Mouse (Mus musculus) neural tube, embryonic 12.5 days (tissue): Measurements from ENCODE around the gene Klhl18. TPM values are rescaled to one million over a fixed set of nuclear protein-coding genes. Genes with fewer than 3 reads are reported as not detected.
"Not testable (repeated sequence)": the region's sequence is repeated elsewhere in the genome, so short reads cannot be mapped to it uniquely, and the experiment has no call there.

ENCODE experiments used
- ATAC-seq: fragments of 200-750 bp; cut with Nextera tagmentation; 2 replicates; pipeline ENCODE4 v1.8.0; 2017; ENCODE audit warnings: low read depth, mild to moderate bottlenecking, moderate TSS enrichment, moderate library complexity; ENCODE audit not compliant: low FRiP score
- H3K27ac ChIP-seq: fragments of 300-500 bp; sonication (generic); 2 replicates; pipeline ENCODE4 v1.5.1; 2016
- H3K27me3 ChIP-seq: fragments of 300-500 bp; sonication (generic); replicated peaks from 2 replicates; pipeline ENCODE4 v1.6.1; 2016; ENCODE audit warnings: mild to moderate bottlenecking
- H3K36me3 ChIP-seq: fragments of 300-500 bp; sonication (generic); 2 replicates; pipeline ENCODE4 v1.6.1; 2016; ENCODE audit warnings: mild to moderate bottlenecking
- H3K4me1 ChIP-seq: fragments of 300-500 bp; sonication (generic); 2 replicates; pipeline ENCODE4 v1.6.1; 2016
- H3K4me2 ChIP-seq: fragments of 300-500 bp; sonication (generic); replicated peaks from 2 replicates; pipeline ENCODE4 v1.6.1; 2016; ENCODE audit warnings: mild to moderate bottlenecking
- H3K4me3 ChIP-seq: fragments of 300-500 bp; sonication (generic); 2 replicates; pipeline ENCODE4 v1.5.1; 2016
- H3K9ac ChIP-seq: fragments of 300-500 bp; sonication (generic); 2 replicates; pipeline ENCODE4 v1.6.1; 2016; ENCODE audit warnings: mild to moderate bottlenecking
- H3K9me3 ChIP-seq: fragments of 300-500 bp; sonication (generic); 2 replicates; pipeline ENCODE4 v1.6.1; 2016; ENCODE audit warnings: mild to moderate bottlenecking
- WGBS: fragments of 180-500 bp; shearing (Covaris S2); methylation state at CpG from one replicate; pipeline ENCODE4 v1.1.7; 2016; 5-methylcytosine and 5-hydroxymethylcytosine counted together
- polyA plus RNA-seq: library from polyadenylated mRNA; unstranded; fragments of >200 nt; fragmentation: Nextera tagmentation; extraction: Ambion mirVana; gene quantifications from 2 replicates; pipeline ENCODE4 v1.2.1, GENCODE M21; 2016

Gene Klhl18
- polyA plus RNA-seq, 1 experiment from 2014 or later, result 13.0 TPM

DNA sequence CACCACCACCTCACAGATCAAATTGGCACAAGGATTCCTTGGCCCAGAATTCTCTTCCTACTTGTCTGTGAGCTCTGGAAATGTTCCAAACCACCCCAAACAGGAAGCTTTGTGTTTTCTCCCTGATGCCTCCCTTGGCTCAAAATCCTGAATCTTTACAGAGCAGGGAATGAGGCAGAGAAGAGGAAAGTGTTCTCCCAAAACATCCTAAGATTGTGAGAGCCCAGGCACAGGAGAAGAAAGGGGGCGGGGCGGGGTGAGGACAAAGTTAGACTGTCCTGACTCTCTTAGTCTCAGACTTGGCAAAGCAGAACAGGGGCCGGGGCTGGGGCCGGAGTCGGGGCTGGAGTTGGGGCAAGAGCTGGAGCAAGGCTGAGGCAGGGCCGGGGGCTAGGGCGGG lies 63.6 kb downstream of the Klhl18 start:
- H3K9ac ChIP-seq, result no peak overlapping the region
- H3K9me3 ChIP-seq, result no peaks in the 10 kb centered on the region
- 80% methylated on average over 7 of the region's 7 CpGs for WGBS
- no peak overlapping the region for H3K27ac ChIP-seq
- H3K4me1 ChIP-seq, result no peaks in the 10 kb centered on the region
- no peak overlapping the region for H3K4me3 ChIP-seq
- H3K27me3 ChIP-seq, result no peaks in the 10 kb centered on the region
- ATAC-seq, result no peak
- no peak overlapping the region for H3K4me2 ChIP-seq
- no peaks in the 10 kb centered on the region for H3K36me3 ChIP-seq

DNA sequence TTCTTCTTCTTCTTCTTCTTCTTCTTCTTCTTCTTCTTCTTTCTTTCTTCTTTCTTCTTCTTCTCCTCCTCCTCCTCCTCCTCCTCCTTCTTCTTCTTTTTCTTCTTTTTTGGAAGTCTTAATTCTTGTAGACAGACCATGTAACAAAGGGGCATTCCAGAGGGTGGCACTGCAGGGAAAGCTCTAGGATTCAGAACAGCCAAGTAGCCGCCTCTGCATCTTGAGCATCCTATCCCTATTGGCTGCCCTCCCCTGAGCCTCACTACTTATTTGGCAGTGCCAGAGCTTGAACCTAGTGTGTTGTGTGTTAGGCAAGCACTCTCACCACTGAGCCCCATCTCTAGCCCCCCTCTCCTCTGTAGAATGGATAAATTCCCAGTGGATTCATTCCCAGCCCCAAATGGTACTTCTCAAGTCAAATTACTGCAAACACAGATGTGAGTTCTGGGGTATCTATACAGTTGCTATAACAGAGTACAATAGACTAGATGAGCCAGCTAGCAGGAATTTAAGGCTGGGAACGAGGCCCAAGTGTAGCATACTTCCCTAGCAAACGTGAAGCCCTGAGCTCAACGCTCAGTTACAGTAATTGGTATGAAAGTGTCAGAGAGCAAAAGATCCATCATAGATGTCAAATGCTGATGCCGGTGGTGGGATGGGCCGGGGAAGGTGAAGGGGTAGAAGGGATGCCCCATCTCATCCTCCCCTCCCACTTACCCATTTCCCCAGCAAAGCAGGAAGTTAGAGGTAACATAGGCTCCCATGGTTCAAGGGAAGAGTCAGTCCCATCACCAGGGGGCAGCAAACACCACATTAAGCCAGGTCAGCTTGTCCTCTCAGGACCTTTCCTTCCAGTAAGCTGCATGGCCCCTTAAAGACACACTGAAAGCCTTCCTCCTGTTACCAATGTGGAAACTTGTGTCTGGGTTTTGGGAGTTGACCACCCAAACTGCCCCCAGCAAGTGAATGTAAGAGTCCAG lies 65.3 kb downstream of the Klhl18 start:
- no peaks in the 10 kb centered on the region for H3K36me3 ChIP-seq
- peaks cover 9% of the 10 kb centered on the region for H3K4me1 ChIP-seq
- no peak for ATAC-seq
- no peak overlapping the region for H3K4me2 ChIP-seq
- no peak overlapping the region for H3K27ac ChIP-seq
- H3K9me3 ChIP-seq, result no peaks in the 10 kb centered on the region
- H3K4me3 ChIP-seq, result no peak overlapping the region
- H3K27me3 ChIP-seq, result no peaks in the 10 kb centered on the region
- 0 out of 2 replicates have a peak overlapping the region, but pooled peaks have one; percentile 6 for H3K9ac ChIP-seq
- 47% methylated on average over 6 of the region's 6 CpGs for WGBS

DNA sequence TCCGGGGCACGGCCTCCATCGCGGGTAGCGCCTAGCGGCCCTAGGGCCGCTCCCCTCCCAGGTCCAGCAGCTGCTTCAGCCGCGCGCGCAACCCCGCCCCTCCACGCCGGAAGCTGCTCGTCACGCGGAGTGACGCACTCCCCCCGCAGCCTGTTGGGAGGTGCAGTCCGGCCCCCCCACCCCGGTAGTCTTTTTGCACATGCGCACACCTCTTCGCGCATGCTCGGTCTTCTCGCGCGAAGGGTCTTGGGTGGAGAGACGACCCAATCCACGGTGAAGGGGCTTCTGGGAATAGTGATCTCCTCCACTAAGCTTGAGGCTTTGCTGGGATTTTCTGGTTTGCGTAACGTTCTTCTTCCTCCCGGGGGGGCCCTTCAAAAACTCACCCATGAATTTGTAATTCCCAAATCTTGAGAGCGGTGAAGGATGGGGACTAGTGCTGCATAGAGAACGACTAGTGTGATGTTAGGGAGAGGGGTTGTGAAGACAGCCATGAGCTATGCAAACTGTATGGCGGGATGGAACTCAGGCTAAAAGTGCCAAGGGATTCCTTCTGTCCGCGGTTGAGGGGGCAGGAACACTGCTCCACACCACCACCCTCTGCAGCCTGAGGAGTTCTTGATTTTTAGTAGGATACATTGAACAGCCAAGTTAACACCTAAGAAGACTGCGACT lies 68.3 kb downstream of the Klhl18 start, which contains the start of gene Ptpn23:
Gene Ptpn23, minus strand, starts transcription at position 115 of the 675 bp plus-strand sequence.
- H3K9ac ChIP-seq, result peak within 1 kb of the TSS; percentile 88

GRCm38 (mm10) chr9:110407311-110408098 lies 69.0 kb downstream of the Klhl18 start:
- H3K4me1 ChIP-seq, result peaks cover 12% of the 10 kb centered on the region
- H3K4me2 ChIP-seq, result peak overlapping the region; percentile 76
- H3K27me3 ChIP-seq, result no peaks in the 10 kb centered on the region
- ATAC-seq, result peak; percentile 79
- H3K9me3 ChIP-seq, result no peaks in the 10 kb centered on the region
- peak overlapping the region; percentile 85 for H3K4me3 ChIP-seq
- no peak overlapping the region for H3K27ac ChIP-seq
- peak overlapping the region; percentile 88 for H3K9ac ChIP-seq
- WGBS, result 3% methylated on average over 41 of the region's 41 CpGs
- H3K36me3 ChIP-seq, result 0 out of 2 replicates have a peak, but pooled peaks cover 3% of the 10 kb centered on the region

More for the DNA sequence above, 68.3 kb downstream of the Klhl18 start, which contains the start of gene Ptpn23:
- H3K9me3 ChIP-seq, result no peaks in the 10 kb centered on the region
- H3K36me3 ChIP-seq, result 0 out of 2 replicates have a peak, but pooled peaks cover 3% of the 10 kb centered on the region
- peak within 1 kb of the TSS; percentile 76; the same call in 1 of the 2 replicates for H3K27ac ChIP-seq
- under 1% methylated on average over 39 of the region's 39 CpGs for WGBS
- H3K27me3 ChIP-seq, result no peaks in the 10 kb centered on the region
- ATAC-seq, result peak; percentile 96
- H3K4me3 ChIP-seq, result peak within 1 kb of the TSS; percentile 85
- peaks cover 12% of the 10 kb centered on the region for H3K4me1 ChIP-seq
- peak within 1 kb of the TSS; percentile 76 for H3K4me2 ChIP-seq

DNA sequence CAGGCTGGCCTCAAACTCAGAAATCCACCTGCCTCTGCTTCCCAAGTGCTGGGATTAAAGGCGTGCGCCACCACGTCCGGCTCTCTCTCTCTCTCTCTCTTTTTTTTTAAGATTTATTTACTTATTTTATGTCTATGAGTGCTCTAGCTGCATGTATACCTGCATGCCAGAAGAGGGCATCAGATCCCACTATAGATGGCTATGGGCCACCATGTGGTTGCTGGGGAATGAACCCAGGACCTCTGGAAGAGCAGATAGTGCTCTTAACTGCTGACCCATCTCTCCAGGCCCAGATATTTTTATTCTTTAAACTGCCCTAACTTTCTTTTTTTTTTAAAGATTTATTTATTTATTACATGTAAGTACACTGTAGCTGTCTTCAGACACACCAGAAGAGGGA lies 73.3 kb downstream of the Klhl18 start:
- Histone ChIP-seq H3K36me3 (peaks cover 10% of the 10 kb centered on the region; the same call in 1 of the 2 replicates), H3K4me1 (peaks cover 12% of the 10 kb centered on the region)
- H3K9ac ChIP-seq, ATAC-seq, H3K27me3 ChIP-seq, H3K27ac ChIP-seq, H3K9me3 ChIP-seq, H3K4me2 ChIP-seq, H3K4me3 ChIP-seq: not testable (repeated sequence)
- WGBS, result 88% methylated on average over 4 of the region's 4 CpGs

GRCm38 (mm10) chr9:110402731-110403130 lies 73.8 kb downstream of the Klhl18 start:
- Histone ChIP-seq H3K27me3 (no peaks in the 10 kb centered on the region), H3K36me3 (peaks cover 11% of the 10 kb centered on the region; the same call in 1 of the 2 replicates), H3K4me3 (no peak overlapping the region), H3K27ac (no peak overlapping the region), H3K4me2 (no peak overlapping the region), H3K9ac (no peak overlapping the region), H3K4me1 (peaks cover 12% of the 10 kb centered on the region), H3K9me3 (no peaks in the 10 kb centered on the region)
- over 99% methylated on average over 2 of the region's 2 CpGs for WGBS
- ATAC-seq, result no peak

GRCm38 (mm10) chr9:110400650-110401049 lies 75.8 kb downstream of the Klhl18 start:
- WGBS, result 90% methylated on average over 5 of the region's 5 CpGs
- Histone ChIP-seq H3K36me3 (peaks cover 22% of the 10 kb centered on the region), H3K27ac (no peak overlapping the region), H3K9ac (no peak overlapping the region), H3K4me2 (no peak overlapping the region), H3K27me3 (no peaks in the 10 kb centered on the region), H3K4me3 (no peak overlapping the region), H3K9me3 (no peaks in the 10 kb centered on the region), H3K4me1 (no peaks in the 10 kb centered on the region)
- no peak for ATAC-seq

DNA sequence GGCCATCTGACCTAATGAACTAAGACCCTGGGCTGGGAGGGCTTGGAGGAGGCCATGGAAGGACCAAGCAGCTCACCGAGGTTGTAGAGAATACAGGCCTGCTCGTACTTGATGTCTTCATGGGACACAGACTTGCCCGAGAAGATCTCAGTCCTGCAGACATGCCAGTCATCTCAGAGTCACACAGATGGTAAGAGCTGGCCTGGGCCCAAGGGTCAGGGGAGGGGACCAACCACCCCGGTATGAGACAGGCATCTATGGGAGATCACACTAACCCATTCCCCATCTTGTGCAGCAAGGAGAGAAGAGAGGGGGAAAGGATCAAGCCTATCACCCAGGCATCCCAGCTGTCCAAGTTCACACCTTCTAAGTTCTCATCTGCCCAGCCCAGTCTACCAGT lies 83.2 kb downstream of the Klhl18 start:
- Histone ChIP-seq H3K9ac (no peak overlapping the region), H3K4me1 (no peaks in the 10 kb centered on the region), H3K9me3 (no peaks in the 10 kb centered on the region), H3K4me2 (no peak overlapping the region), H3K36me3 (peaks cover 75% of the 10 kb centered on the region), H3K4me3 (no peak overlapping the region), H3K27me3 (no peaks in the 10 kb centered on the region), H3K27ac (no peak overlapping the region)
- WGBS, result 90% methylated on average over 4 of the region's 4 CpGs
- ATAC-seq, result no peak

- peaks cover 90% of the 10 kb centered on the region for H3K36me3 ChIP-seq
- WGBS, result 99% methylated on average over 3 of the region's 3 CpGs
- no peak overlapping the region for H3K4me2 ChIP-seq
Observed at GRCm38 (mm10) chr9:110390843-110391242, 85.7 kb downstream of the Klhl18 start.

GRCm38 (mm10) chr9:110388011-110388410 lies 88.5 kb downstream of the Klhl18 start:
- H3K27ac ChIP-seq, result no peak overlapping the region
- H3K27me3 ChIP-seq, result no peaks in the 10 kb centered on the region
- peaks cover 98% of the 10 kb centered on the region for H3K36me3 ChIP-seq
- no peak overlapping the region for H3K4me3 ChIP-seq
- ATAC-seq, result no peak
- H3K9me3 ChIP-seq, result no peaks in the 10 kb centered on the region
- no peak overlapping the region for H3K4me2 ChIP-seq
- no peaks in the 10 kb centered on the region for H3K4me1 ChIP-seq
- WGBS, result 97% methylated on average over 7 of the region's 7 CpGs
- H3K9ac ChIP-seq, result no peak overlapping the region

More at GRCm38 (mm10) chr9:110390843-110391242, 85.7 kb downstream of the Klhl18 start:
- Histone ChIP-seq H3K27me3 (no peaks in the 10 kb centered on the region), H3K27ac (no peak overlapping the region), H3K9me3 (no peaks in the 10 kb centered on the region), H3K9ac (no peak overlapping the region), H3K4me1 (no peaks in the 10 kb centered on the region), H3K4me3 (no peak overlapping the region)
- ATAC-seq, result no peak

DNA sequence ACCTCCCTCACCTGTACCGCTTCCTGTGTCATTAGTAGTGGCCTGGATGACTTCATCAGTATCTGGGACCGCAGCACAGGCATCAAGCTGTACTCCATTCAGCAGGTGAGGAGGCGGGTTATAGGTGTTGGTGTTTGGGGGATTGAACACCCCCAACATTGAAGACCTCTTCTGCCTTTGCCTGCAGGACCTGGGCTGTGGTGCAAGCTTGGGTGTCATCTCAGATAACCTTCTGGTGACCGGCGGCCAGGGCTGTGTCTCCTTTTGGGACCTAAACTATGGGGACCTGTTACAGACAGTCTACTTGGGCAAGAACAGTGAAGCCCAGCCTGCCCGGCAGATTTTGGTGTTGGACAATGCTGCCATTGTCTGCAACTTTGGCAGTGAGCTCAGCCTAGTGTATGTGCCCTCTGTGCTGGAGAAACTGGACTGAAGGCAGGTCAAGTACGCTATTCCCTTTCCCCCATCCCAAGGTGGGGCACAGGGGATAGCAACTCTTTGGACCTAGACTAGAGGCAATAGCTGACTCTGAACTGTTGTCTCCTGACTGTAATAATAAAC lies 92.0 kb downstream of the Klhl18 start:
- peaks cover 94% of the 10 kb centered on the region for H3K36me3 ChIP-seq
- WGBS, result 87% methylated on average over 7 of the region's 7 CpGs

More for the DNA sequence above, 92.0 kb downstream of the Klhl18 start:
- no peak for ATAC-seq
- no peak overlapping the region for H3K4me3 ChIP-seq
- H3K9me3 ChIP-seq, result no peaks in the 10 kb centered on the region
- no peak overlapping the region for H3K27ac ChIP-seq
- H3K4me2 ChIP-seq, result no peak overlapping the region
- no peaks in the 10 kb centered on the region for H3K27me3 ChIP-seq
- no peaks in the 10 kb centered on the region for H3K4me1 ChIP-seq
- H3K9ac ChIP-seq, result no peak overlapping the region
